Mouse (Mus musculus) lung, postnatal 0 days (tissue): Measurements from ENCODE around the gene Tcea2.

ENCODE experiments used
- CTCF ChIP-seq: IDR thresholded peaks from 2 replicates; pipeline ENCODE4 v1.5.1; 2016; ENCODE audit warnings: antibody characterized with exemption, mild to moderate bottlenecking
- EP300 ChIP-seq: IDR thresholded peaks from 2 replicates; pipeline ENCODE4 v1.6.1; 2016; ENCODE audit warnings: antibody characterized with exemption, mild to moderate bottlenecking, control low read depth

DNA sequence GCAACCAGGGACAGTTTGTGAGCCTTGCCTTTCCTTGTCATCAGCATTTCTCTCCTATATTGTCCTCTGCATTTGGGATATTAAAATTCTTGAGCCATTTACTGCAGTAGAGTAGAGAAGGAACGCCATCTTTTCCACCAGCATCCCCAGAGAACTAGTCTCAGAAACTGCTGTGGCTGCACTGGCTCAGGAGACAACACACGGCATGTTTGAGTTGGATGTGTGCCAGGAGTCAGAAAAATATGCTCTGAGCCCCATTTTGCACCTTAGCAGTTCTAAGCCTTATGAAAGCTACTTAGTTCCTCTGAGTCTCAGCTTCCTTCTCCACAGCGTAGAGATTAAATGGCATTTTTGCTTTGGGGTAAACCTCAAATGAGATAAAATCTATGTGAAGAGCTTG is 36.9 kb downstream of the Tcea2 start:
- no peak for TF ChIP-seq CTCF
- TF ChIP-seq EP300 = no peak
